ENCODE assay signal across 20 mouse cellular contexts in the genomic region with DNA sequence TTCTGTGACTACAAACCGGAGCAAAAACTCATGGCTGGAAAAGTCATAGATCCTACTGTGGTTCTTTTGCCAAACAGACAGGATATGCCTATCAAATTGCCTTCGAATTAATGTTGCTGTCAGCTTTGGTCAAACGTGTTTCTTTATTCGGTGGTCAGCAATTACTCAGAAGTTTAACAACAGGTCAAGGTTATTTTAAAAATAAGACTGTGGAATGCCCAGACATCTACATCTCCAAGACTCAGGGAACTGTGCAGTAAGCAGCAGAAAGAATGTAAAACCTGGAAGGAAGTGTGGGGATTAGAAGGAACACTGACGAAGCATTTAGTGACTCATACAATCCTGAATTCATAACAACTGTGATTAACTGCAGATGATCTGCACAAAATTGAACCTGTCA.
"Had no signal": no experiment of that assay in that cellular context is flagged by ENCODE, and none has a peak within 500 bp of the region (broad histone marks: within the 10 kb centered on the region; RNA-seq: fewer than 3 reads in every experiment).

No protein-coding gene starts in this region.

- ATAC-seq: liver, embryonic 12.5 days had no signal

- H3K4me1 ChIP-seq: kidney, embryonic 15.5 days; limb, embryonic 10.5 days; limb, embryonic 13.5 days; liver, embryonic 15.5 days; lung, embryonic 15.5 days; neural tube, embryonic 13.5 days had no signal

- H3K27ac ChIP-seq: kidney, embryonic 15.5 days; layer of hippocampus, adult 2 months; limb, embryonic 10.5 days; limb, embryonic 13.5 days; liver, embryonic 12.5 days; liver, embryonic 15.5 days; lung, embryonic 15.5 days; neural tube, embryonic 13.5 days had no signal

- H3K36me3 ChIP-seq: kidney, embryonic 15.5 days; limb, embryonic 10.5 days; limb, embryonic 13.5 days; lung, embryonic 15.5 days; neural tube, embryonic 13.5 days had no signal

- H3K27me3 ChIP-seq: kidney, embryonic 15.5 days; limb, embryonic 13.5 days; liver, embryonic 12.5 days; liver, embryonic 15.5 days; lung, embryonic 15.5 days; neural tube, embryonic 13.5 days had no signal

- H3K4me3 ChIP-seq: kidney, embryonic 15.5 days; layer of hippocampus, adult 2 months; limb, embryonic 10.5 days; limb, embryonic 13.5 days; liver, embryonic 12.5 days; liver, embryonic 15.5 days; lung, embryonic 15.5 days; neural tube, embryonic 13.5 days had no signal

- H3K4me2 ChIP-seq: kidney, embryonic 15.5 days; limb, embryonic 13.5 days; liver, embryonic 12.5 days; liver, embryonic 15.5 days; lung, embryonic 15.5 days; midbrain, embryonic 11.5 days; neural tube, embryonic 13.5 days had no signal

- DNase-seq: kidney, postnatal 25 days; layer of hippocampus, adult 9-11 months; liver; lung, adult 18-20 months; lung, postnatal 10 days; lung, postnatal 36 days; midbrain, embryonic 14.5 days; retina, postnatal 1 day; right cerebral cortex, postnatal 25 days; thymus, adult 18-20 months; thymus, postnatal 36 days had no signal
